Mouse (Mus musculus) right cerebral cortex, adult 18-20 months (tissue): Measurements from ENCODE around the gene Nln.

Experiments used
- DNase-seq: peaks from one replicate; pipeline ENCODE4 v3.0.0; 2022; ENCODE audit warnings: mixed read lengths

Gene Nln

DNA sequence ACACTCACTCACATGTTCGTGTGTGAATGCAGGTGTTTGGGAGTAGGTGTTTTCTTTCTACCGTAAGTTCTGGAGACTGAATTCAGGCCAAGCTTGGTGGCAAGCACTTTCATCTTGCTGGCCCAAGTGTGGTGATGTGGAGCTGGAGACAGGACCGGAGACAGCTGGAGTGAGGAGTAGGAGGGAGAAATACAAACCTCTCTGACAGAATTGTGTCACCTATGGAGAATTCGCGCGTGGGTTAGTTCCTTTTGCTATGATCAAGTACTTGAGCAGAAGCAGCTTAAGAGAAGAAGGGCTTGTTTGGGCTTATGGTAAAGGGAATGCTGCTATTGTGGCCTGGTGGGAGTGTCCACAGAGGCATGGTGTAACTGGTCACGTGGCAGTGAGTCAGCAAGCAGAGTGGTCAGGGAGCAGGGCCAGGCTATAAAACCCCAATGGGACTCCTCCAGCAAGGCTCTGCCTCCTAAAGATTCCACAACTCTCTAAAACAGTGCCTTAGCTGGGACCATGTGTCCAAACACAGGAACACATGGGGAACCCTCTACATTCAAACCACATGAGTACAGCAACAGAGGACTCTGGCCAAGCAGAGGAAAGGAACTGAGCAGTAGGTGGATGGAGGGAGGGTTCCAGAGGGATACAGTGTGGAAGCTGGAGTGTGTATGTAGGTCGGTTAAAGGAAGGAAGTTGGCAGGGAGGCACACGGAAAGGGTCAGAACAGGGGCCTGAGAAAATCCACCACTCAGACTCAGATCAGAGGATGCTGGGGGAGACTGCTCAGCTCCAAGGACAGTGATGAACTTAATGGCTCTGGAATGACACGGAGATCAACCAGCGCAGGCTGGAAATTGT, 14.7 kb downstream of the Nln start:
- DNase-seq, result no peak

DNA sequence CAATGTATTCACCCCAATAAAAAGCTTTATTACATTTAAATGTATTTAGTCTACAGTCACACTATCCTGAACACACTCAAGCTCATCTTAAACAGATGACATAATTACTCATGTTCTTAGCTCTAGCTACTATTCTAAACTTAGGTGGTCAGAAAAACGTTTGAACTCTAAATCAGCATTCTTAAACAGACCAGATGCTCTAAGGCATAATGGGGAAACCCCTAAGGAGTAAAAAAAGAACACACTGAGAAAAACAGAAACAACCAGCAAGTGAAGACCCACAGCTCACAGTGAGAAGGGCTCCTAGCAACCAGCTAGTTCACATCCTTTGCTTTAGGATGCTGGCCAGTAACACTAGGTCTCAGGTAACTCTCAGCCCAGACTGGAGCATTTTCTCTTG, 17.7 kb downstream of the Nln start:
- no peak for DNase-seq

DNA sequence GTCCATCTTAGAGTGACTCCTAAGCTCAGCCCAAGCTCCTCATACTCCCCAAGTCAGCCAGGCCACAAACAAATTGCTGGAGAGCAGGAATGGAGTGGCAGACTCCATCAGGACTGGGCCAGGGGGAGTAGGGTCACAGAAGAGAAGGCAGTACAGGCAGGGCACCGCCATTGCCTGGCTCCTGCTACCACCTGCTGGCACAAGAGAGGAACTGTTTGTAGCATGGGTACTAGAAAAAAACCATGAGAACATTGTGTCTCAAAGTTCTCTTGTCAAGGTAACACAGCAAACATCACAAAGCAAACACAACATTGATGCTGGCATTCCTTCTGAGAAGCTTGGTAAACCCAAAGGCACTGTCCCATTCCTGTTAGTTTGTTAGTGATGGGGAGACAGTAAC, 20.0 kb downstream of the Nln start:
- no peak for DNase-seq

DNA sequence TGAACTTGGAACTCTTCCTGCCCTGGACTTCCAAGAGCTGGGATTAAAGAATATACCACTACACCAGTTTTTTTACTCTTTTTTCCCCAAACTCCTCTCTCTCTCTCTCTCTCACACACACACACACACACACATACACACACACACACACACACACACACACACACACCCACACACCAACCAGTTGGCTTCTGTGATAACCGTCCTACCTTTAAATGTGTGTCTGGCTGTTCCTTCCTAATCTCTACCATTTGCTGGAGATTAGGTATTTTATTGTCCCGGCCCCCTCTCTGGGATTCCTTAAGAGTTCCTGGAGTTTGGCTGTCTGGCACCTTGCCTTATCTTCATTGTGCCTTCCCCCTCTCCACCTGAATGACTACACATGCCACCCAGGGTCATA, 24.8 kb downstream of the Nln start:
- no peak for DNase-seq

DNA sequence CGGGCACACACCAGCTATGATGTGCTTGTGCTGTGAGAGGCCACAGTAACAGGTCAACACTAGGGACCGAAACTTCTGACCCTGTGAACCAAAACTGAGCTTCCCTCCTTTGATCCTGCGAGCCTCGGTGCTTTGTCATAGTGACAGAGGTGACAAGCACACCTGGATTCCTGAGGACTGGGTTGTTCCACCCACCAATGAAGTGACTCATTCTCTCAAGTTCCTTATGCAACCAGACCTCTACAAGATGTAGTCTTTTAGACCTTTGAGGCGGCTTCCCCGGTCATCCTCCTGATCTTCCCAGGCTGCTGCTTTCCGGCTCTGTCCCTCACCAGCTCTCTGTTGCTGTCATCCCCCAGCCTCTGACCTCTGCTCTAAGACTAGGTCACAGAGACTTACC, 26.9 kb downstream of the Nln start:
- DNase-seq, result no peak

DNA sequence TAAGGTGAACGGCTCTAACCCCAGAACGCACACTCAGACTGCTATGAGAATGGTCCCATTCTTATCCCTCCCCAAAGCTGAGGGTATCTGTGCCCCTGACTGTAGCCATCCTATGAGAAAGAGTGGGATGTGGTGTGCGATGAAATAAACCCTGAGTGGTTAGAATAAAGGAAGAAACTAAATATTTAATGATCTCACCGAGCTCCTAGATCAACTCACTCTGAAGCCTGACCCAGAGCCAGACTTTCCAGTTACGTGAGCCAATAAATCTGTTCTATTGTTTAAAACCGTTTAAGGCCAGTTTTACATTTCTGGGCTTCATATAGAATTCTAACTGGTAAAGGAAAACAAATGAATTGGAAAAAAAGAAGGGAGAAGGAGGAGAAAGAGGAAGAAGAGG, 32.4 kb downstream of the Nln start:
- DNase-seq, result no peak

DNA sequence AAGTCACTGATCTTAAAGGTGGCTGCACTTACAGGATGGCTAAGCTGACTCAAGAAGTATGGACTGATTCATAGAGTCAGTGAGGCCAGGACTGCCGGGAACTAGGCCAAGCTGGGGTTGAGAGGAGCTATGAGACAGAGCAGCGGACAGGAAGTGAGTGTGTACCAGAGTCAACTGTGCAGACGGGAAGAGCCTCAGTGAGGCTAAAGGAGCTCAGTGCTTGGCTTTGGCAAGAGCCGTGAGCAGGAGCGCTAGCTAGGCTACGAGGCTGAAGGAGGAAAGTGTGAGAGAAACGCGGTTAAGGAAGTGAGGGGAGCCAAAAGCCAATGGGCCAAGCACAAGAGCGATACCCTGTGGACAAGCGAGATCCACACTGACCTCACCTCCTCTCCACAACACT, 34.7 kb downstream of the Nln start:
- no peak for DNase-seq

DNA sequence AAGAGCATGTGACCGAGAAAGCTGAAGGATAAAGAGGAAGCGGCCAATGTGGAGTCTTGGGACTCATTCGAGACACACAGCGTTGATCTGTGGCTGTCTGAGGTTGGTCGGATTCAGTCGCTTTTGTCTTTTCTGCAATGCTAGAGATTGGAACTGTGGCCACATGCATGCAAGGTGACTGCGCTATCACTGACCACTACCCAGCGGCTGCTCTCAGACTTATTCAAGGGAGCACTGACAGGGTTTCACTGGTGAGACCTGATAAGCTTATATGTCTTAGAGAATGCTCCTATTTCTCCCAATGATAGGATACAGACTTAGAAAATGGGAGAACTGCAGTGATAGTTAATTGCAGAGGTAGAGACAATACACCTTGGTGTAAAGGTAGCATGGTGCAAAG, 35.2 kb downstream of the Nln start:
- DNase-seq, result no peak

DNA sequence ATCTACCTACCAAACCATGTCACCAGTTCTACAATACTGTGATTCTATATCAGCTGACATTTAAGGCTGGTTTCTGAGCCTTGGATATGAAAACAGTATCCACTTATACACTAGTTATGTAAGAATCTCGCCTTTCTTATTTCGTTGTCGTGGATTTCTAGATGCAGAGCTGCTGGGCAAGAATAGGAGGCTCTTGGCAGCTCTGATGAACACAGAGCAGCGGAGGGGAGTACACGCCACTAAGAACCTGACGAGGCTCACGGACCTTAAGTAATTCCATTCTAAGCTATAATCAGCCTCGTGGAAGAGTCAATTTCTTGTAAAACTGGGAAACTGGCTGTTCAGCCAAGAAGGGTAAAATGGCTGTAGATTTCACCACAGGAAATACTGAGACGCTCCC, 37.1 kb downstream of the Nln start:
- peak; percentile 59 for DNase-seq

DNA sequence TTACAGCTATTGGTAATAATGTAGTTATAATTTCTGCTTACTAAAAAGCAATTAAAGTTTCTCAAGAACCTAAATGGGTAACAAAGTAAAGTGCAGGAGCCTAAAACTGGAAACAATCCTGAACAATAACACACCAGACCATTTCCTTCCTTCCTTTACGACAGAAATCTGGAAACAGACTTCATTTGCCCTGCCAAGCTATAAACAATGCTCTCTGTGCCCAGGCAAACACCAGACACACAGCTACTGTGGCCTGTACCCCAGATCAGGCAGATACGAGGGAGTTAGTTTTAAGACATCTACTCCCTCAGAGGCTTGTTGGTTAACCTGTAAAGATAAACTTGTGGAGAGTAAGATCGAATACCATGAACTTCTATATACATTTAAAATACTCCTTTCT, 38.7 kb downstream of the Nln start:
- no peak for DNase-seq

DNA sequence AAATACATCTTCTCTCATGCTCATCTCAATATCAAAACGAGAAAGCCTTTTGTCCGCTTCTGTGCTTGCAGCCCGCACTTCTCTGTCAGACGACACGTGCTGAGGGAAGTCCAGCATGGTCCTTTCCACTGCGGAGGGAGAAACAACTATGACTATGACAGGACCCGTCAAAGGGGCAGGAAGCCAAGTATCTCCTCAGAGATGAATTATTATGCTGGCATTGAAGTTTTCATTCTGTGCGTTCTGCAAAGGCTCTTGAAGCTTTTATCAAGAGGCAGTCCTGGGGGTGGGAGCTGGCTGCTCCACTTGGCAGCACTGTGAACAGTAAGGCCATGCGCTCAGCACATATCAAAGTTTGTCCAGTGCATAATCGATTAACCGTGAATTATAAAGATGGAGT, 40.2 kb downstream of the Nln start:
- no peak for DNase-seq

DNA sequence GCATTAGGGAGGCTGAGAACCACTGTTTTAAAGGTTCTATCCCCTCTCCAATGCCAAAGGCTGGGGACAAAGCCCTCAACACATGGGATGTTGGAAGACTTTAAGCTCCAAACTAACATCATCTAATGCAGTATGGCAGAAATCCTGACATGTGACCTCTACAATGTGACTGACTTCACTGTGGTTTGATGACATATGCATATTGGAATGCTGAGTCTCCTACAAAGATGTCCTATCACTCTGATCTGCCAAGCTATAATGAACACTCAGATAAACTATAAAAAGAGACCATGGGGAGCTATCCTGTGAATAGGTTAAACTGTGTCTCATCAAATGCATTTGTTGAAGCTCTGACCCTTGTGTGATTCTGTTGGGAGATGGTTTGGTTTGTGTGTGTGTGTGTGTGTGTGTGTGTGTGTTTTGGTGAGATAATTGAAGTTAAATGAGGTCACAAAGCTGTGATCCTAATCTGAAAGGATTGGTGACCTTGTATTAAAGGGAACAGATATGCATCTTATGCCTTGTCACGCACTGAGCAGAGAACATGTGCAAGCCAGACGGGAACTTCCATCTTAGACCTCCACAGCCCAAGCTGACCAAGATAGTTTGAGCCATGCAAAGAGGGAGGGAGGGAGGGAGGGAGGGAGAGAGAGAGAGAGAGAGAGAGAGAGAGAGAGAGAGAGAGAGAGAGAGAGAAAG, 43.6 kb downstream of the Nln start:
- no peak for DNase-seq

DNA sequence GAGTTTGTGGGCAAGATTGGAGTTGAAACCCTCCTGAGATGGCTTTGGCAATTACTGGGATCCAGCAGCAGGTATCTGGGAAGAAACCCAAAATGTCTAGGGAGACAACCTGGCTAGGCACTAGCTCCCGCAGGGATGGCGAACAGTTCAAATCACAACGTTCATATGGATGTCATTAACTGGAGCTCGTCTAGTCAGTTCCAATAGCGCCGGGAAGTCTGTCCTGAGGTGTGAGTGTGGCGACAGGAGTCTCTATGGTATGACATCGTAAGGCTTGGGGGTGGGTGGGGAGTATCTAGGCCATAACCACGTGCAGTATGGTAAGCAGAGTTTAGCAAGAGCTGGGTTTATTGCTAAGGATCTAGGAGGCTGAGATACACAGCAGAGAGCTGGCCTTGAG, 46.4 kb downstream of the Nln start:
- no peak for DNase-seq

DNA sequence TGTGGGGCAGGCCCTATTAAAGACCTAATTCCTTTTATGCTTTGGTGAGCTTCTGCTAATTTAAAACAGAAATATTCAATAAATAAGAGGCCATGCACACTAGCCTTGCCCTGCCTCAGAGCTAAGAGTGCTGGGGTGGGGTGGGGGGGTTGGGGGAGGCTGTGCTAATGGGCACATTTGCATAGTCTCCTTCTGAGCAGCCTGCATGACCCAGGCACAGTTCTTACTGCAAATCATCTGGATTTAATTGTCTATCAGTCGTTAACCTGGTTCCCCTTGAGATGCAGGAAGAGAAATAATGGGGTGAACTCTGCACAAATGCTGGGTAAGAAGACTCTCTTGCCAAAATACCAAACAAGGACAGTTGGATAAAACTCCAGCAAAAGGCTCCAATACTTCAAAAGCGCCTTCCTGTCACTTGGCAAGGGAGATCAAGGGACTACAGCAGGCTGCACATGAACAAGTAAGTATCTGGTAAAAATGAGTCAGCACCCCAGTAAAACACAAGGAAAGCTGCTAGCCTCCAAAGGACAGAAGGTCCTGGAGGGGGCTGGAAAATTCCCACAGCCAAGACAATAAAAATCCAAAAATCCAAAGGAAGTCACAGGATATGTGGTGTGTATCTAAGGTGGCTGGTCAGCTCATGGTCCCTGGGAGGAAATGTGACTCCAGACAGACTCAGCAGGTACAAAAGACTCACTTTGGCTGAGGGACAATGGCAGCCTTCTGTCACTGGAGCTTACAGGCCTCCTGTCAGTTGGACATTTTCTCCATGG, 47.3 kb downstream of the Nln start:
- DNase-seq, result no peak

DNA sequence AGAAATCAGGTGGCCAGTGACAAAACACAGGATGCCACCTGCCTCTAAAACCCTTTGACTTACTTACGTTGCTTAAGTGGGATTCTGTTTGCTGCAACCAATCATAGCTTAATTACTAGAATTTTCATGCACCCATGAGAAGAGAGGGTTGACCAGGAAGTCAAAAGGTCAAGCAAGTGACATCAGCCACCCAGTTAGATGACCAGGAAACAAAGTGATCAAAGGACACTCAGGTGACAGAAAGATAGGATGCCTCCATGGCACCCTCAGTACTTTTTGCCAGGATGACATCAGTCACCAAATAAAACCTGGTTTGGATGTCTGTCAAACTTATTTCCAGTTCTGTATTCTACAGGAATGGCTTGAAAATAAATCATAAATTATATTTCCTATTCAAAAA, 49.2 kb downstream of the Nln start:
- no peak for DNase-seq

DNA sequence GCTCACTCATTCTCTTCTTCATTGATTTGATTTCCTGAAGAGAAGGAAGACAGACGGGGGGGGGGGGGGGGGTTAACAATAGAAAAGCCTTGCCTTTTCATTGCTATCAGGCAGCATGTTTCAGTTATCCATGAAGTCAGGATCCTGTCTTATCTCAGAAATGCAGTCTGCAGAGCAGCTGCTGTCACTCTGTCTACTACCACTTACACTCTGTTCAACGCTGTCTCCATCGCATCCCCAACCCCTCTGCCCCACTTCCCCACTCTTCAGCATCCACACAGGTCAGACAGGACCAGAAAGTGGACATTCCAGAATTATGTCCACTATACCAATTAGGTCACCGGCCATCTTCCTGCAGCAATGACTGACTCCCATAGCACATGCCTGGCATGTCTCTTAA, 49.9 kb downstream of the Nln start:
- no peak for DNase-seq

DNA sequence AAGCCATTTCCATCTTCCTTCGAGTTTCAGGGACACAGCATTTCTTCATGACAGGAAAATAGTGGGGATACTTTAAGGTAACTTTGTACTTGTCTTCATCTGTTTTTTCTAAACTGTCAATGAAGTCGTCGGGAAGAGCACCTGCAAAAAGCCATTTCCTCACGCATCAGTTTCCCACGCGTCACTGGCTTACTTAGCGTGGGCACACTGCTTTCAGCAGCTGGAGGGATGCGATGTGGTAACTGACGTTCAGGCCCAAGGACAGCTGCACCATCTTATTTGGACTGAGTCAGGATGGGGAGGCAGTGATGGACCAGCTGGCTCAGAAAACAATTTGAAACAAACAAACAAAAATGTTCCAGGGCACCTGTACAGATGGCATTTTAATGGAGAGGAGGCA, 50.7 kb downstream of the Nln start:
- no peak for DNase-seq

DNA sequence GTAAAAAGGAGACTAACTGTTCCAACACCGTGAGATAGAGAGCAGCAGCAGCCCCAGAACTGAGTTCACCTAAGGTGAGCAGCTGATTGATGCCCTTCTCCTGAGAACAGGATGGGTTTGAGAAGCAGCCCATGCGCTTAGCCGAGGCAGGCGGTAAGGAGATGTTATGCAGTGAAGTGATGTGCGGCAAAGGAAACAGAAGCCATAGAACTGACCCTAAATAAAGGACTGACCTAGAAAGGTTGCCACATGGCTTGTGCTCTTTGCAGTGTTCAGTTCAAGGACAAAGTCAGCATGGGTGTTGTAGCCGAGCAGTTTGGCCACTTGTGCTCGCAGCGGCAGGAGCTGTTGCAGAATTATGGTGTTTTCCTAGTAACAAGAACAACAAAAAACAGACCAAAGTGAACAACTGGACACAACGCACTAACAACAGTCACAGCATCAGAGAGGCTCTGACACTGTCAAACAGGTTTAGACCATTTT, 57.1 kb downstream of the Nln start:
- DNase-seq, result no peak

DNA sequence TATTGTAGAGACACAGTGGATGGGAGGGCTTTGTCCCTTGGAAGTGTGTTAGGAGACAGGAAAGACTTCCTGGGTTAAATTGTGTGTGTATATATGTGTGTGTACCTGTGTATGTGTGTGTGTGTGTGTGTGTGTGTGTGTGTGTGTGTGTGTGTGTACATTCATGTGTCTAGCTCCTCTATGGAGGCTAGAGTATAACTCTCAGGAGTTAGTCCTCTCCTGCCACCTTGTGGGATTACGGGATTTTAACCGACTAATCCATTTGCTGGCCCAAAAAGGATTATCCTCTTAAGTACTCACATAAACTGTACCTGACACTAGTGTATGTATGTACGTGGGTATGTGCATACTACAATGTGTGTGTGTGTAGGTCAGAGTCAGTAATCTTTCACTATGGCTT, 60.6 kb downstream of the Nln start:
- peak; percentile 39 for DNase-seq

DNA sequence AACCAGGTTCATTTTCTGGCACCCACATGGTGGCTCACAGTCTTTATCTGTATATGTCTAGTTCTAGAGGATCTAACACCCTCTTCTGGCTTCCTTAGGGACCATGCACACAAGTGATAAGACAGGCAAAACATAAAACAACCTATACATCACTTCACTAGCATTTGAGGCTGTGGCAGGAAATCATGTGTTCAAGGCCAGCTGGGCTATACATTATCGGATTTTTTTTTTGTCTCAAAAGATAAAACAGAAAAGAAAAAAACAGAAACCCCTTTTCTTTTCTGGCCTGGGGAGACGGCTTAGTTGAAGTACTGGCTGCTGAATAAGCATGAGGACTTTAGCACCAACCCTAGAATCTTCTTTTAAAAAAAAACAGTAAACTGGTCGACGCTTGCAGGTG, 64.3 kb downstream of the Nln start:
- no peak for DNase-seq

DNA sequence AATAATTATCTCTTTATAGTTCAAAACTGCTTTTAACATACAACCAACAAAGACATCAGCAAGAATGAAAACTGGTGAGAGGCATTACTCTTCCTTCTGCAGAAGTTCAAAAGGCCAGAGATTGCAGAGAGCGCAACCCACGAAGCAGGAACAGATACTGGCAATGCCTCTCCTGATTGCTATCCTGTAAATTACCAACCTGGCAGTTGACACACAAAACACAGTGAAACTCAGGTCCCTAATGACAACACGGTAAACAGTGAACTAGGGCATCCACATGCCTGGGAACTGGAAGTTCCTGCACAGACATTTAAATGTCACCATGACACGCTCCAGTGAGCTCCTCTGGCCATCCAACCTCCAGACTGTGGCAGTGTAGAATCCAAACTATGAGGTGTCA, 65.1 kb downstream of the Nln start:
- DNase-seq, result no peak

DNA sequence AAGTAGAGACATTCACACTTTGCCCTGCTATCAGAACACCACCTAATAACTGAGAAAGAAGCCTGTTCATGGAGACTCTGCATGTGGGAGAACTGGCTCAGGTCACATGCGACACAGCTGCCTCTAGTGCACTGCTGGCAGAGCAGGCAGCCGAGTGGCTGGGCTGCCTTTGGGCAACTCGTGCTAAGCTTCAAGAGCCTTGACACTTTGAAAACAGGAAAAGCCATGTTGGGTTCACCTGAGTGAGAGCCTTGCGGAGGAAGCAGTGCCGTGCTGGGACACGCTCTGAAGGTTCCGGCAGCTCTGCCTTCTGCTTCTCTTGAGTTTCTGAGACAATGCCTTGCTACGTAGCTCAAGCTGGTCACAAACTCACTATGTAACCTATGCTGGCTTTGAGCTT, 66.7 kb downstream of the Nln start:
- DNase-seq, result no peak

DNA sequence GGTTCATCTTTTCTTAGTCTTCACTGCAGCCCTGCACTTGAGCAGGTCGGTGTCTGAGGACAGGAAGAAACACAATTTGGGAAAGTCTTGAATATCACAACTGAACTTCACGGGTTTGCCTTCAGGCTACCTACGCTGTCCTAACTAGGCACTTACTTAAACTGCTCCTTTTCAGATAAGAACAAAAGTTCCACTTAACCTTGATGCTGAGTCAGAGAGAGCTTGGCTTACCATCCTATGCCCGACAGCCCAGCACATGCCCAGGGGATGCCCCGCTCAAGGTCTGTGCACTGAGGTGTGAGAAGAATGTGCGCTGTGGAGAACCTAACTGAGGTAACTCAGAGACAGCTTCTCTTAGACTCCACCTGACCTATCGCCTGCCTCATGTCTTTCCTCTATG, 67.9 kb downstream of the Nln start:
- no peak for DNase-seq

DNA sequence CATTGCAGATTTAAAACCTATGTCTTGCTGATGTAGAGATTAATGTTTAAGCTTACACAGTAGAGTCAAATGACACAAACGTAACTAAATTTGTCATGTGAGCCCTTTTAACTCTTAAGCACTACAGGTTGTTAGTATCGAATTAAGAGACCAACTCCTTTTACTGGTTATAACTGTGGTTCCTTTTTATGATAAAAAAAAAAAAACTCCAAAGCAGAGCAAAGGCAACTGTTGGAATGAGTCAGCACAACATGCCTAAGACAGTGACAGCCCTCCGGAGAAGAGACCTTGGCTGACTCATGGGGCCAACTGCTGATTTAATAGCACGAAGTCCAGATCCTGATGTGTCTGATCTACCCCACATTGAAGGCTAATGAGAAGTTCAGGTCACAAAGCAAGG, 68.5 kb downstream of the Nln start:
- no peak for DNase-seq
